7 mouse cellular contexts compared by ENCODE assay signal in genomic region chr10:128460270-128460630, GRCm38 (mm10). TPM values are rescaled to one million over a fixed set of nuclear protein-coding genes. Genes with fewer than 3 reads are reported as not detected.
A peak's percentile ranks its signal among the peaks of the same experiment; 100 is the strongest.
DNase-seq lines count a peak whose midpoint lies in the region; ATAC-seq and TF ChIP-seq lines count a peak whose summit lies in the region.

No protein-coding gene starts in this region.

- no peak for ATAC-seq in lung, embryonic 16.5 days (ENCODE audit: low read depth)
- ATAC-seq in limb, embryonic 14.5 days (ENCODE audit: low FRiP score, low read depth): no peak
- no peak for ATAC-seq in stomach, embryonic 14.5 days (ENCODE audit: insufficient number of reproducible peaks, insufficient read depth, low FRiP score, low read depth)

- peak overlapping the region; percentile 96 for H3K27ac ChIP-seq in lung, embryonic 16.5 days (ENCODE audit: low read length)
- no peak overlapping the region for H3K27ac ChIP-seq in embryonic fibroblast, embryonic 13.5 days (ENCODE audit: insufficient read depth, low read length)
- H3K27ac ChIP-seq in limb, embryonic 14.5 days (replicated peaks; ENCODE audit: low read depth, low read length): no peak overlapping the region; the same call in 1 of the 2 replicates
- peak overlapping the region; percentile 93; the same call in 1 of the 2 replicates for H3K27ac ChIP-seq in stomach, embryonic 14.5 days (ENCODE audit: low read length)

- no peak for TF ChIP-seq CTCF in embryonic fibroblast, embryonic 13.5 days (IDR thresholded peaks at IDR 0.05; ENCODE audit: borderline replicate concordance, insufficient read depth, low read length)

- peak overlapping the region; percentile 95 for H3K9ac ChIP-seq in lung, embryonic 16.5 days (ENCODE audit: low read length)
- H3K9ac ChIP-seq in limb, embryonic 14.5 days (ENCODE audit: low read depth, low read length, severe bottlenecking): peak overlapping the region; percentile 96
- H3K9ac ChIP-seq in stomach, embryonic 14.5 days (replicated peaks; ENCODE audit: low read depth, low read length): peak overlapping the region; percentile 92

- no peak for TF ChIP-seq POLR2A in embryonic fibroblast, embryonic 13.5 days (IDR thresholded peaks at IDR 0.05; ENCODE audit: low read depth, low read length)
- TF ChIP-seq POLR2A in limb, embryonic 14.5 days (IDR thresholded peaks at IDR 0.05; ENCODE audit: borderline replicate concordance, extremely low read depth, insufficient read depth, insufficient read length): no peak

- DNase-seq in lung, postnatal 4 days: no peak
- no peak for DNase-seq in limb, embryonic 14.5 days (ENCODE audit: low spot score)
- DNase-seq in gastrocnemius, adult 18-20 months (ENCODE audit: low spot score): no peak
- no peak for DNase-seq in spleen, postnatal 10 days (ENCODE audit: low spot score in 2 of 2)

- H3K4me3 ChIP-seq in lung, embryonic 16.5 days (ENCODE audit: low read length): peak overlapping the region; percentile 89
- H3K4me3 ChIP-seq in embryonic fibroblast, embryonic 13.5 days (ENCODE audit: insufficient read depth, low read length): peak overlapping the region; percentile 93
- H3K4me3 ChIP-seq in limb, embryonic 14.5 days (replicated peaks; ENCODE audit: low read length): peak overlapping the region; percentile 95
- peak overlapping the region; percentile 77 for H3K4me3 ChIP-seq in stomach, embryonic 14.5 days (ENCODE audit: low read depth, low read length)

- no peaks in the 10 kb centered on the region for H3K27me3 ChIP-seq in lung, embryonic 16.5 days (ENCODE audit: control insufficient read depth, insufficient read depth, low read depth, low read length)
- no peaks in the 10 kb centered on the region for H3K27me3 ChIP-seq in limb, embryonic 14.5 days (ENCODE audit: control insufficient read depth, insufficient read depth, low read length)
- no peaks in the 10 kb centered on the region for H3K27me3 ChIP-seq in stomach, embryonic 14.5 days (ENCODE audit: control insufficient read depth, insufficient read depth, low read length)

- H3K4me1 ChIP-seq in lung, embryonic 16.5 days (replicated peaks; ENCODE audit: control insufficient read depth, insufficient read depth, low read length): peaks cover 11% of the 10 kb centered on the region
- no peaks in the 10 kb centered on the region for H3K4me1 ChIP-seq in embryonic fibroblast, embryonic 13.5 days (ENCODE audit: control insufficient read depth, insufficient read depth, low read length)
- H3K4me1 ChIP-seq in limb, embryonic 14.5 days (ENCODE audit: control insufficient read depth, insufficient read depth, low read length): peaks cover 10% of the 10 kb centered on the region
- H3K4me1 ChIP-seq in stomach, embryonic 14.5 days (ENCODE audit: control insufficient read depth, insufficient read depth, low read length): peaks cover 13% of the 10 kb centered on the region

- peaks cover 23% of the 10 kb centered on the region for H3K36me3 ChIP-seq in lung, embryonic 16.5 days (ENCODE audit: control insufficient read depth, insufficient read depth, low read length)
- H3K36me3 ChIP-seq in limb, embryonic 14.5 days (ENCODE audit: control insufficient read depth, insufficient read depth, low read length): peaks cover 40% of the 10 kb centered on the region
- H3K36me3 ChIP-seq in stomach, embryonic 14.5 days (ENCODE audit: control insufficient read depth, insufficient read depth, low read length): peaks cover 38% of the 10 kb centered on the region

- H3K9me3 ChIP-seq in lung, embryonic 16.5 days (ENCODE audit: control insufficient read depth, low read length): no peaks in the 10 kb centered on the region
- H3K9me3 ChIP-seq in limb, embryonic 14.5 days (ENCODE audit: control insufficient read depth, low read length): no peaks in the 10 kb centered on the region
- H3K9me3 ChIP-seq in stomach, embryonic 14.5 days (ENCODE audit: control insufficient read depth, low read depth, low read length): no peaks in the 10 kb centered on the region

- 4% methylated on average over 5 of the region's 5 CpGs for WGBS in lung, embryonic 16.5 days
- 4% methylated on average over 5 of the region's 5 CpGs for WGBS in limb, embryonic 14.5 days
- WGBS in stomach, embryonic 14.5 days: 5% methylated on average over 5 of the region's 5 CpGs

- peak overlapping the region; percentile 74 for H3K4me2 ChIP-seq in lung, embryonic 16.5 days (ENCODE audit: low read depth, low read length)
- H3K4me2 ChIP-seq in limb, embryonic 14.5 days (replicated peaks; ENCODE audit: low read depth, low read length, severe bottlenecking): peak overlapping the region; percentile 62
- H3K4me2 ChIP-seq in stomach, embryonic 14.5 days (replicated peaks; ENCODE audit: low read depth, low read length): peak overlapping the region; percentile 86

RNA-seq across cellular contexts. Expression of gene Smarcc2, which starts 1.2 kb away (rescaled TPM):
- 71.3 and 76.4 TPM in 2 replicates for polyA plus RNA-seq in lung, embryonic 16.5 days (2015; fragmentation: Nextera tagmentation; extraction: Ambion mirVana)
- 100 and 117 TPM in 2 replicates for polyA plus RNA-seq in embryonic fibroblast, embryonic 13.5 days (2011; ENCODE audit: insufficient read length, low read depth, missing spikeins)
- polyA plus RNA-seq in limb, embryonic 14.5 days (2012; rRNA removed): 216 and 219 TPM in 2 replicates
- 98.0 and 110 TPM in 2 replicates for polyA plus RNA-seq in limb, embryonic 14.5 days (2014; fragmentation: Nextera tagmentation; extraction: Ambion mirVana)
- polyA plus RNA-seq in stomach, embryonic 14.5 days (2014; fragmentation: Nextera tagmentation; extraction: Ambion mirVana): 109 and 110 TPM in 2 replicates
- 10 to 100 TPM; 44.1 to 49.5 TPM for total RNA-seq in gastrocnemius, adult 18-20 months (2021)

RNA-seq across cellular contexts. Expression of gene Myl6, which starts 33.7 kb away (rescaled TPM):
- 1,564 and 1,684 TPM in 2 replicates for polyA plus RNA-seq in lung, embryonic 16.5 days (2015; fragmentation: Nextera tagmentation; extraction: Ambion mirVana)
- 2,243 and 2,568 TPM in 2 replicates for polyA plus RNA-seq in embryonic fibroblast, embryonic 13.5 days (2011; ENCODE audit: insufficient read length, low read depth, missing spikeins)
- polyA plus RNA-seq in limb, embryonic 14.5 days (2012; rRNA removed): 1,142 and 1,623 TPM in 2 replicates
- 1,081 and 1,105 TPM in 2 replicates for polyA plus RNA-seq in limb, embryonic 14.5 days (2014; fragmentation: Nextera tagmentation; extraction: Ambion mirVana)
- 1,824 and 1,933 TPM in 2 replicates for polyA plus RNA-seq in stomach, embryonic 14.5 days (2014; fragmentation: Nextera tagmentation; extraction: Ambion mirVana)
- 100 to 1,000 TPM; 150 to 187 TPM for total RNA-seq in gastrocnemius, adult 18-20 months (2021)

RNA-seq across cellular contexts. Expression of gene Myl6b, which starts 38.2 kb away (rescaled TPM):
- polyA plus RNA-seq in lung, embryonic 16.5 days (2015; fragmentation: Nextera tagmentation; extraction: Ambion mirVana): 3.5 and 5.1 TPM in 2 replicates
- polyA plus RNA-seq in embryonic fibroblast, embryonic 13.5 days (2011; ENCODE audit: insufficient read length, low read depth, missing spikeins): 9.4 and 10.6 TPM in 2 replicates
- polyA plus RNA-seq in limb, embryonic 14.5 days (2012; rRNA removed): 54.9 and 56.7 TPM in 2 replicates
- polyA plus RNA-seq in limb, embryonic 14.5 days (2014; fragmentation: Nextera tagmentation; extraction: Ambion mirVana): 6.1 and 6.6 TPM in 2 replicates
- 3.2 and 3.4 TPM in 2 replicates for polyA plus RNA-seq in stomach, embryonic 14.5 days (2014; fragmentation: Nextera tagmentation; extraction: Ambion mirVana)
- 10 to 100 TPM in 1 of 2 experiments, 1 to 10 TPM in 1; 9.0 to 28.2 TPM for total RNA-seq in gastrocnemius, adult 18-20 months (2021)

RNA-seq across cellular contexts. Expression of gene Rnf41, which starts 48.8 kb away (rescaled TPM):
- 41.4 and 42.7 TPM in 2 replicates for polyA plus RNA-seq in lung, embryonic 16.5 days (2015; fragmentation: Nextera tagmentation; extraction: Ambion mirVana)
- polyA plus RNA-seq in embryonic fibroblast, embryonic 13.5 days (2011; ENCODE audit: insufficient read length, low read depth, missing spikeins): 42.1 and 45.6 TPM in 2 replicates
- polyA plus RNA-seq in limb, embryonic 14.5 days (2012; rRNA removed): 37.0 and 38.1 TPM in 2 replicates
- 35.7 and 36.1 TPM in 2 replicates for polyA plus RNA-seq in limb, embryonic 14.5 days (2014; fragmentation: Nextera tagmentation; extraction: Ambion mirVana)
- 31.9 and 34.6 TPM in 2 replicates for polyA plus RNA-seq in stomach, embryonic 14.5 days (2014; fragmentation: Nextera tagmentation; extraction: Ambion mirVana)
- total RNA-seq in gastrocnemius, adult 18-20 months (2021): 10 to 100 TPM; 12.7 to 13.2 TPM

RNA-seq across cellular contexts. Expression of gene Nabp2, which starts 49.0 kb away (rescaled TPM):
- polyA plus RNA-seq in lung, embryonic 16.5 days (2015; fragmentation: Nextera tagmentation; extraction: Ambion mirVana): 67.7 and 74.5 TPM in 2 replicates
- 42.0 and 44.9 TPM in 2 replicates for polyA plus RNA-seq in embryonic fibroblast, embryonic 13.5 days (2011; ENCODE audit: insufficient read length, low read depth, missing spikeins)
- 38.9 and 42.3 TPM in 2 replicates for polyA plus RNA-seq in limb, embryonic 14.5 days (2012; rRNA removed)
- 68.6 and 71.9 TPM in 2 replicates for polyA plus RNA-seq in limb, embryonic 14.5 days (2014; fragmentation: Nextera tagmentation; extraction: Ambion mirVana)
- polyA plus RNA-seq in stomach, embryonic 14.5 days (2014; fragmentation: Nextera tagmentation; extraction: Ambion mirVana): 76.6 and 86.7 TPM in 2 replicates
- 10 to 100 TPM; 61.0 to 65.2 TPM for total RNA-seq in gastrocnemius, adult 18-20 months (2021)

Comparison
In these comparisons a context has a peak if more than half of its experiments do, and no peak if none do; other contexts are left out.
1. H3K27ac ChIP-seq: peak in lung, embryonic 16.5 days (single experiment) and stomach, embryonic 14.5 days (single experiment); none in embryonic fibroblast, embryonic 13.5 days (single experiment) and limb, embryonic 14.5 days (single experiment).
2. Peak in every context shown above with its lines, with median percentiles within 50 percentile points of each other: H3K4me2 ChIP-seq, H3K4me3 ChIP-seq and H3K9ac ChIP-seq.